Mouse (Mus musculus) stomach, embryonic 16.5 days (tissue): ENCODE data around the gene Hmgn1. TPM values are rescaled to one million over a fixed set of nuclear protein-coding genes. Genes with fewer than 3 reads are reported as not detected.
"Not testable (repeated sequence)": the region's sequence is repeated elsewhere in the genome, so short reads cannot be mapped to it uniquely, and the experiment has no call there.

Source experiments
- ATAC-seq: fragments of 200-750 bp; cut with Nextera tagmentation; 2 replicates; pipeline ENCODE4 v1.8.0; 2017; ENCODE audit warnings: moderate number of reproducible peaks, moderate TSS enrichment; ENCODE audit not compliant: insufficient read depth, low FRiP score
- H3K27ac ChIP-seq: fragments of 300-500 bp; sonication (generic); 2 replicates; pipeline ENCODE4 v1.5.1; 2014; ENCODE audit warnings: low read length
- H3K27me3 ChIP-seq: fragments of 300-500 bp; sonication (generic); 2 replicates; pipeline ENCODE4 v1.6.1; 2014; ENCODE audit warnings: low read length, control low read depth, mixed read lengths; ENCODE audit not compliant: control insufficient read depth, insufficient read depth
- H3K36me3 ChIP-seq: fragments of 300-500 bp; sonication (generic); 2 replicates; pipeline ENCODE4 v1.6.1; 2014; ENCODE audit warnings: low read length; ENCODE audit not compliant: control insufficient read depth, insufficient read depth
- H3K4me1 ChIP-seq: fragments of 300-500 bp; sonication (generic); 2 replicates; pipeline ENCODE4 v1.6.1; 2014; ENCODE audit warnings: low read length, control low read depth, mixed read lengths; ENCODE audit not compliant: control insufficient read depth, insufficient read depth
- H3K4me2 ChIP-seq: fragments of 300-500 bp; sonication (generic); 2 replicates; pipeline ENCODE4 v1.6.1; 2014; ENCODE audit warnings: low read depth, low read length, mixed read lengths
- H3K4me3 ChIP-seq: fragments of 300-500 bp; sonication (generic); replicated peaks from 2 replicates; pipeline ENCODE4 v1.5.1; 2014; ENCODE audit warnings: mild to moderate bottlenecking, low read length
- H3K9ac ChIP-seq: fragments of 300-500 bp; sonication (generic); 2 replicates; pipeline ENCODE4 v1.6.1; 2014; ENCODE audit warnings: low read length
- H3K9me3 ChIP-seq: fragments of 300-500 bp; sonication (generic); replicated peaks from 2 replicates; pipeline ENCODE4 v1.6.1; 2016; ENCODE audit warnings: low read length, control low read depth; ENCODE audit not compliant: control insufficient read depth
- WGBS: fragments of 180-500 bp; shearing (Covaris S2); extraction: QIAGEN DNeasy Blood & Tissue Kit; methylation state at CpG from one replicate; pipeline ENCODE4 v1.1.7; 2014; 5-methylcytosine and 5-hydroxymethylcytosine counted together
- polyA plus RNA-seq: library from polyadenylated mRNA; unstranded; fragments of >200 nt; fragmentation: Nextera tagmentation; extraction: Ambion mirVana; gene quantifications from 2 replicates; pipeline ENCODE4 v1.2.1, GENCODE M21; 2015

Hmgn1 gene
- polyA plus RNA-seq, 1 experiment from 2014 or later, result 562 TPM

GRCm38 (mm10) chr16:96109673-96110072, 17.9 kb downstream of the Hmgn1 start:
- Histone ChIP-seq H3K4me3 (no peak overlapping the region), H3K27ac (no peak overlapping the region), H3K9me3 (no peaks in the 10 kb centered on the region), H3K27me3 (no peaks in the 10 kb centered on the region), H3K36me3 (no peaks in the 10 kb centered on the region), H3K4me2 (no peak overlapping the region), H3K4me1 (no peaks in the 10 kb centered on the region), H3K9ac (no peak overlapping the region)
- 57% methylated on average over 4 of the region's 4 CpGs for WGBS
- no peak for ATAC-seq

GRCm38 (mm10) chr16:96103036-96103435, 24.5 kb downstream of the Hmgn1 start:
- Histone ChIP-seq H3K4me3 (no peak overlapping the region), H3K4me1 (no peaks in the 10 kb centered on the region), H3K36me3 (no peaks in the 10 kb centered on the region), H3K4me2 (no peak overlapping the region), H3K27me3 (no peaks in the 10 kb centered on the region), H3K27ac (no peak overlapping the region), H3K9me3 (no peaks in the 10 kb centered on the region), H3K9ac (no peak overlapping the region)
- no peak for ATAC-seq
- 36% methylated on average over 2 of the region's 2 CpGs for WGBS

- H3K27me3 ChIP-seq, H3K36me3 ChIP-seq, ATAC-seq, H3K4me1 ChIP-seq, H3K27ac ChIP-seq, H3K9me3 ChIP-seq, H3K9ac ChIP-seq, H3K4me2 ChIP-seq, H3K4me3 ChIP-seq: not testable (repeated sequence)
These were observed 29.7 kb downstream of the Hmgn1 start for GRCm38 (mm10) chr16:96097811-96098210.

GRCm38 (mm10) chr16:96095966-96096365, 31.6 kb downstream of the Hmgn1 start:
- WGBS, result 79% methylated on average over 5 of the region's 5 CpGs

GRCm38 (mm10) chr16:96091515-96092504, 35.7 kb downstream of the Hmgn1 start:
- Histone ChIP-seq H3K9ac (no peak overlapping the region; the same call in 1 of the 2 replicates), H3K4me3 (no peak overlapping the region), H3K27ac (peak overlapping the region; percentile 7; the same call in 1 of the 2 replicates), H3K27me3 (no peaks in the 10 kb centered on the region), H3K4me1 (no peaks in the 10 kb centered on the region), H3K4me2 (no peak overlapping the region), H3K36me3 (no peaks in the 10 kb centered on the region), H3K9me3 (no peaks in the 10 kb centered on the region)
- 54% methylated on average over 9 of the region's 9 CpGs for WGBS
- ATAC-seq, result no peak

More at GRCm38 (mm10) chr16:96095966-96096365, 31.6 kb downstream of the Hmgn1 start:
- no peaks in the 10 kb centered on the region for H3K4me1 ChIP-seq
- H3K4me3 ChIP-seq, result no peak overlapping the region
- no peak overlapping the region for H3K9ac ChIP-seq
- H3K36me3 ChIP-seq, result no peaks in the 10 kb centered on the region
- H3K4me2 ChIP-seq, result no peak overlapping the region
- no peak for ATAC-seq
- H3K27ac ChIP-seq, result no peak overlapping the region
- H3K27me3 ChIP-seq, result no peaks in the 10 kb centered on the region
- H3K9me3 ChIP-seq, result no peaks in the 10 kb centered on the region

- no peaks in the 10 kb centered on the region for H3K9me3 ChIP-seq
- H3K4me1 ChIP-seq, result peaks cover 4% of the 10 kb centered on the region; the same call in 1 of the 2 replicates
- ATAC-seq, result no peak
- H3K27ac ChIP-seq, result no peak overlapping the region
- 58% methylated on average over 5 of the region's 5 CpGs for WGBS
- H3K36me3 ChIP-seq, result no peaks in the 10 kb centered on the region
- no peaks in the 10 kb centered on the region for H3K27me3 ChIP-seq
- H3K9ac ChIP-seq, result no peak overlapping the region
- H3K4me2 ChIP-seq, result no peak overlapping the region
- no peak overlapping the region for H3K4me3 ChIP-seq
These were observed 39.4 kb downstream of the Hmgn1 start for GRCm38 (mm10) chr16:96088120-96088519.

GRCm38 (mm10) chr16:96087436-96087835, 40.1 kb downstream of the Hmgn1 start:
- Histone ChIP-seq H3K4me3 (no peak overlapping the region), H3K27ac (no peak overlapping the region), H3K27me3 (no peaks in the 10 kb centered on the region), H3K9ac (no peak overlapping the region), H3K4me1 (peaks cover 4% of the 10 kb centered on the region; the same call in 1 of the 2 replicates), H3K9me3 (no peaks in the 10 kb centered on the region), H3K4me2 (no peak overlapping the region), H3K36me3 (no peaks in the 10 kb centered on the region)
- 71% methylated on average over 4 of the region's 4 CpGs for WGBS
- ATAC-seq, result no peak

GRCm38 (mm10) chr16:96087001-96087400, 40.5 kb downstream of the Hmgn1 start:
- Histone ChIP-seq H3K27me3 (no peaks in the 10 kb centered on the region), H3K36me3 (no peaks in the 10 kb centered on the region), H3K27ac (no peak overlapping the region), H3K9me3 (no peaks in the 10 kb centered on the region), H3K4me1 (peaks cover 4% of the 10 kb centered on the region; the same call in 1 of the 2 replicates), H3K9ac (no peak overlapping the region), H3K4me3 (no peak overlapping the region), H3K4me2 (no peak overlapping the region)
- ATAC-seq, result no peak
- WGBS, result 64% methylated on average over 12 of the region's 12 CpGs

GRCm38 (mm10) chr16:96085597-96085996, 41.9 kb downstream of the Hmgn1 start:
- Histone ChIP-seq H3K4me3 (no peak overlapping the region), H3K4me1 (peaks cover 10% of the 10 kb centered on the region), H3K9me3 (no peaks in the 10 kb centered on the region), H3K9ac (0 out of 2 replicates have a peak overlapping the region, but pooled peaks have one; percentile 21), H3K4me2 (no peak overlapping the region), H3K36me3 (no peaks in the 10 kb centered on the region), H3K27ac (no peak overlapping the region), H3K27me3 (no peaks in the 10 kb centered on the region)
- no peak for ATAC-seq
